Mouse (Mus musculus): Measurements from ENCODE around the gene Sec14l5.

Gene Sec14l5

DNA sequence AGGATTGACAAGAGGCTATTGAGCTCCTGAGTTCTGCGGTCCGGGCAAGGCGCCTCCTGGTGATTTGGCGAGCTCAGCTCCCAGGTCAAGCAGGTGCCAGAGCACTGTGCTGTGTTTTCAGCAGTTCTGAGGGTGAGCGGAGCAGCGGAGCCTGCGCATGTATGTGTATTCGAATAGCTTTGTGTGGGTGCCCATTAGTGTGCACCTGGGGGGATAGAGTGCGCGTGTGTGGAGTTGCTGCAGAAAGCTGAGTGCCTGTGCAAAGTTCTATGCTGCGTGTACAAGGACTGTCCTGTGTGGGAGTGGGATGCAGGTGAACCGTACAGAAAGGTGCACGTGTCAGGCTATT, at the start of gene Sec14l5:
TSS of gene Sec14l5 (plus strand) at position 73 of the 349 bp plus-strand sequence.
- no peak for DNase-seq (ENCODE audit: low spot score in 2 of 2)

DNA sequence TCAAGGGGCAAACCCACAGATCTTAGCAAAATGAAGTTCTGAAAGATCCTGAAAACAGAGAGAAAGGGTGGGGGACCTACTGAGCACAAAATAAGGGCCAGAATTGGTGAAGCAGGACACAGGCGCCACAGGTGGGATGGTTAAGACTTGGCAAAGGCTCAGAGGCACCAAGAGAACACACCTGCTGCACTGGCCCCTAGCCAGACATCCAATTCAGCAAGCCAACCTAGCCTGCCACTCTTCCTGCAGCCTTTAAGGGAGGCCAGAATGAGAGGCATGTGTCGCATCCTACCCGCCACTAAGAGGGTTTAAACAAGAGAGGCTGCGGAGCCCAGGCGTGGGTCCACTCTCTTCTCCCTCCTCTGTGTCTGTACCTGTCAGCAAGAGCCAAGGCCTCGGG, 45.9 kb upstream of the Sec14l5 start:
- no peak for DNase-seq (ENCODE audit: low spot score in 2 of 2)

DNA sequence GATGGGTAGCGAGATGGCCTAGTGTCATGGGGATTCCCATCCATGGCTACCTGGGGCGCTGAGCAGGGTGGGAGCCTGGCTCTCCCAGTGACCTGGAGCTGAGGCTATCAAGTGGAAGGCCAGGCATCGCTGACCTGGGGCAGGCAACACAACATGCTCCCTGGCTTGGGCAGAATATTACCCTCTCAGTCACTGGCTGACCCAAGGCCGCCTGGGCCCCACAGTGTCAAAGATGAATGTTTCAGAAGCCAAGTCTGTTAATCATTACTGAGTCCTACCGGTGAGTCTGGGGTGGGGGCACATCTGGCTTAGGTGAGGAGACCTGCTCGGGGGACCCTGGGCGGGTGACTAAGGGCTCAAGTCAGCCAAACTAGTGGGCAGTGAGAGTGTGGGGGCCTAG, 37.0 kb upstream of the Sec14l5 start:
- DNase-seq (ENCODE audit: low spot score in 2 of 2), result no peak

DNA sequence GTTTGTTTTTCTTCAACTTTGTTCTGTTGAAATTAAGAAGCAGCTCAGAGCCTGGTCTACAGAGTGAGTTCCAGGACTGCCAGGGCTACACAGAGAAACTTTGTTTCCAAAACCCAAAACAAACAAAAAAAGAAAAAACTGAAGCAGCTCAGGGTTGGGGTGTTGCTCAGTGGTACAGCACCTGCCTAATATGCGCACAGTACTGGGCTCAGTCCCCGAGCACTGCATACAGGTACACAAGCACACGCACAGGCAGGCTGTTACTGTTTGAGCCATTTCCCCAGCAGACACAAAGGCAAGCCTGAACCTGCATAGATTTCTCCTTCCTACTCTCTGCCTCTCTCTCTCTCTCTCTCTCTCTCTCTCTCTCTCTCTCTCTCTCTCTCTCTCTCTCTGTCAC, 35.9 kb upstream of the Sec14l5 start:
- no peak for DNase-seq (ENCODE audit: low spot score in 2 of 2)

DNA sequence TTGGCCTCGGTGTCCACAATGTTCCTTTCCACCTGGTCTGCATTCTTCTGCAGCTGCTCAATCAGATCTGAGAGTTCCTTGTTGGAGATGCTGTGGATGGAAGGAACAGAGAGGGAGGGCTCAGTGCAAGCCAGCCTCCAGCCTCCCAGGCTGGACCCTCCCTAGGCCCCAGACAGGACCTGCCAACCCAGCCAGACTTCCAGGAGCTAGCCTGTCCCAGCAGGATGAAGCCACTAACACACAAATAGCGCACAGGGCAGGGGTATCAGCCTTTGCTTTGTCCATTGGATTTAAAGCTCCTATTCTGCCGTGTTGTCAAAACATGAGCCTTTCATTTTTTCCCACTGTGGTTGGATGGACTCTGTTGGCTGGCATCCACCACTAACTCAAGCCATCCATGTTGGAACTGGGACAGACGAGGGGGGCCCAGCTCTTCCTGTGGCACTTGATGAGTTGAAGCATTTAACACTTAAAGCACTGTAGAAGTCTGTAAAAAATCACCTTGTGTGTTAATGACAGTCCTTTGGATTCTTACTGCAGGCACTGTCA, 33.8 kb upstream of the Sec14l5 start:
- no peak for DNase-seq (ENCODE audit: low spot score in 2 of 2)

DNA sequence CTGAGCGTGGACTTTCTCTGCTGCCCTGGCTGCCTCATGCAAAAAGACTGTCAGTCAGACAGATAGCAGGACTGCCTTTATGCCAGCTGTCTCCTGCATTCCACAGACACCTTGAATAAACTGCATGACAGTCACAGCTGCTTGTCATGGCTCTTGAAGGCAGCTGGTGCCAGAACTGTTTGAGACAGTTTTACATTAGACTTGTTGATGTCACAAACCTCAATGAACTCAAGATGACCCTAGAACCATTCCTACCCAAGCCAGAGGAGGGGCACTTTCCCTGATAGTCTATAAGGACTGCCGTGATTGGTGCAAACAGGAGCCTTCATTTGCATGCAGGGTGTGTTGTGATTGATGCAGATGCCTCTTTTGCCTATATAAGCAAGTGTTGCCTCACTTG, 33.3 kb upstream of the Sec14l5 start:
- DNase-seq (ENCODE audit: low spot score in 2 of 2), result no peak

DNA sequence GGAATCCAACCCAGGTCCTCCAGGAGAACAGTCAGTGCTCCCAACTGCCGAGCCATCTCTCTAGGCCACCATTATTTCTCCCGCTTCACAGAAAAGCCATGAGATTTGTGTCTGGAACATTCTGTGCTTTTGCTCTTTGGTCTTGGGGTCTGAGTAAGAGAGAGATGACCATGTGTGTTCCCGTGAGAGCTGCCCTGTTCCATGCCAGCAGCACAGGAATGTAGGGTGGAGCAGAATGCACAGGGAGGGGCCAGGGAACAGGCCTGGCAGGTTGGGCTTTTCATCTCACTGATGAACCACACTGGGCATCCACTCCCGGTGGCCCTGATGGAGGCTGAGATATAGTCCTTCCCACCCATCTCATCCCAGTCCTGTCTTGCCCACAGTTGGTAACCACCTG, 27.5 kb upstream of the Sec14l5 start:
- DNase-seq (ENCODE audit: low spot score in 2 of 2), result no peak

DNA sequence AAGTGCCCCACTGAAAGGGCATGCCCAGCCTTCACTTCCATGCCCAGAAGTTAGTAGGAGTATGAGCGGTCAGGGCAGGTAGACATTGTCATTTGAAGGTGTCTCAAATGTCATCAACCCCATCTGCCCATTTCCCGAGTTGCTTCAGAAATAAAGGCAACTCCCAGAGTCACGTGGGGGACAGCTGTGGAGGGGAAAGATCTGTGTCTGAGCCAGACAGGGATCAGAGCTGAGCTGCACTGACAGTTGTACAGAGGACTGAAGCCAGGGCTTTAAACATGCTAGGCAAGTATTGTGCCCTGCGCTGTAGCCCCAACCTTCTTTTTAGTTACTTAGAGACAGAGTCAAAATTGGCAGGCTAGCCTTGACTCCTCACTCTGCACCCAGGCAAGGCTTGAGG, 27.1 kb upstream of the Sec14l5 start:
- DNase-seq (ENCODE audit: low spot score in 2 of 2), result no peak

DNA sequence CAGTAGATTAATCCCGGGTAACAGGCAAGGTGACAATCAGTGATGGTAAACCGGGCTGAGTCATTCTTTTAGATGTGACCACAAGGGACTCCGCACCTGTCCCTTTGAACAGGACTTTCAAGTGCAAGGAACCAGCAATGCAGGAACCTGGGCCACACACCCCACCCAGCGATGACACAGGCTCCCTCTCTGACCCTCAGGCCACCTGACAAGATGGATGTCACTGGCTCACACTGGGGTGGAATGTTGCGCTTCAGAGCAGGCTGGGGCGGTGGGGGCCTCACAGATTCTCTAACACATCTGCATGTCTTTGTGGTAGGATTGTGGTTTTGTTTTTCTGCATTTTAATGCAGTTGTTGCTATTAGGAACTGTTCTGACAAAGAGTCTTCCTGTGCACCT, 23.4 kb upstream of the Sec14l5 start:
- DNase-seq (ENCODE audit: low spot score in 2 of 2), result no peak

DNA sequence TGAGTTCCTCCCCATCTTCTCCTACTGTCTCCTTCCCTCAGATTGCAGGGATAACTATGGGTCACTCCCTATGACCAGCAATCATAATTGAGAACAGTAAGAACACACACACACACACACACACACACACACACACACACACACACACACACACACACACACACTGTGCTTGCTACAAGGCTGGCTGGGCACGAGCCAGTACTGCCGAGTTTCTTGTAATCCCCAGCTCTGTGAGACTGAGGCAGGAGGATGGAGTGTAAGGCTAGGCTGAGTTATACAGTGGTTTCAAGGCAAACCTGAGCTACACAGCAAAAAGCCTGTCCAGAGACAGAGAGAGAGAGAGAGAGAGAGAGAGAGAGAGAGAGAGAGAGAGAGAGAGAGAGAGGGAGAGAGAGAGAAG, 16.7 kb upstream of the Sec14l5 start:
- DNase-seq (ENCODE audit: low spot score in 2 of 2), result no peak

DNA sequence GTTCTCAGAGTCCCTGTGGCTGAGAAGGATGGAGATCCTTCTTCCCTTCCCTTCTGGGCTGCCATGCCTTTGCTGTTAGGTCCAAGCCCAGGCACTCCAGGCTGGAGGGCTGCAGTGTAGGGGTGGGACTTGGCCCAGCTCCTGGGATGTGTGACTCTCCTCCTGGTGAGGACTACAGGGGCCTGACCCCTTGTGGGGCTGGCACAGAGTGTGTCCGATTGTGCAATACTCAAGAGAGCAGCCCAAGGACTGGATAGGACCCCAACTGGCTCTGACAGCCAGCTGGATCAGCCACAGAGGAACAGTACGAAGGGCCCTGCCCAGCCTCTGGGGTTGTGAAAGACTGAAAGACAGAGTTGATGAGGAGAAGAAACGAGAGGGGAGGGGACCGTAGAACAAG, 16.1 kb upstream of the Sec14l5 start:
- no peak for DNase-seq (ENCODE audit: low spot score in 2 of 2)

DNA sequence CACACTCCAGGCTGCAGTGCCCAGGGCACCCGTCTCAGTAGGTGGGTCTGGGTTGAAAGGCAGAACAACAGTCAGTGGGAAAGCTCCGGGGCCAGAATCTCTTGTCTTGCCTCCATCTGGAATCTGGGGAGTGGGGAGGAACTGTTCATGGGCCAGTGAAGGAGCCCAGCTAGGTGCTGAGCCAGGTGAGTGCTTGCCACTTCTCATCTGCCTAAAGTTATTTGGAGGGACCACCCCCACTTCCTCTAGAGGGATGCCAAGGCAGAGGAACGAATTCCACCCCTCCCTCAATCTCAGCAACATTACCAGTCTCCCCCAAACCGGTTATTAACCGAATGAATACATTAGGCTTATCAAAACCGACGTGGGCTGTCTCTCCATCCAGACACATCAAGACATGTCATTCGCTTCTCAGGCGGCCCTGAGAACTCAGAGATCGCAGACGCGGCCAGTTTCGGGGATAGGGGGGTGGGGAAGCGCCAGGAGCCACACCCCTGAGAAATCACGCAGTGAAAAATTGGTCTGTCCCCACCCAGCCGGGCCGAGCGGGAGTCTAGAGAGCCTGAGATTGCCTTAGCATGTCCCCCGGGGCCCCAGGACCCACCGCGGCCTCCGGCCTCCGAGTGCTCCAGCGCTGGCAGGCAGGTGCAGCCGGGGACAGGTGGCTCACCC, 15.5 kb upstream of the Sec14l5 start:
- no peak for DNase-seq (ENCODE audit: low spot score in 2 of 2)

DNA sequence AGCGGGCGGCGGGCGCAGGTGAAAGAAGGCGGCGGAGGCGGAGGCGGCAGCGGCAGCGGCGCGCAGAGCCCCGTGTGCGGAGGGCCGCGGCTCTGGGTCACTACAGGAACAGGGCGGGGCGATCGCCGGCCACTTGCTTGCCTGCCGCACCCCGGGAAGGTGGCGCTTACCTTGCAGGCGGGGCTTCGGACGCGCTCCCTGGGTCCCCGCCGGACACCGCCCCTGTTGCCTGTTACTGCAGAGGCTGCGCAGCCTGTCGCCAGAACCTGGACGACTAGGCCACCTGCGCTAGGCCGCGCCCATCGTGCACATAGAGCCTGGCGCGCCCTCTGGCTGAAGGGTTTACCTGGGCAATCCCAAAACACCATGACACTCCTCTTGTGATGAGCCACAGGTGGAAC, 14.5 kb upstream of the Sec14l5 start, which contains the start of gene Ppl:
TSS of gene Ppl (minus strand) at position 21 of the 401 bp plus-strand sequence.
- DNase-seq (ENCODE audit: low spot score in 2 of 2), result no peak

DNA sequence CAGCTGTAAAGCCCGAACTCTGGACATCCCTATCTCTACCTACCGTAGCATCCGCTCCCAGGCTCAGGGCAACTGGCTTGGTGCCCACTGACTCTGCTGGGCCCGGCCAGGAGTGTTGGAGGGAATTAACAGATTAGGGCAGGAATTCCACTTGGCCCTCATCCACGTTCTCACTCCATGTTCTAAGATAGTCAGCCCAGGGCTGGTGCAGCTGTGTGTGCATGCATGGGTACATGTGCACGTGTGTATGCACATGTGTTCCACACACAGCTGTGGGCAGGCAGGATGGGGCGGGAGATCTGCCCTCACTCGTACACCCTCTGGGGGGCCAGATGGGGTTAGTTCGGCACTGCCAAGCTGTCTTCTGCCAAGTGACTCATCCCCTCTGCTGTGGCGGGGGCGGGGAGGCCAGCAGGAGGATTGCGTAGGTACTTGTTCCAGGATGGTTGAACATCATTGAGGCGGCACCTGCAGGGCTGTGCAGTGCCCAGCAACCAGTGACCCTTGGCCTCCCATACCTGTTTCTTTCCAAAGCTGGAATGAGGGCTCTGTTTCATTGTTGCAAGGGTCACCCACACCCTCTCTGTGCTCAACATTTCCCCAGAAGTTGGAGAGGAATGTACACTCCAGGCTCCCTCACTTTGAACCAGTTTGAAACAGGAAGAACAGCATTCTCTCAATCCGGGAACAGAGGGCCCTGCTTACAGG, 12.1 kb upstream of the Sec14l5 start:
- no peak for DNase-seq (ENCODE audit: low spot score in 2 of 2)

DNA sequence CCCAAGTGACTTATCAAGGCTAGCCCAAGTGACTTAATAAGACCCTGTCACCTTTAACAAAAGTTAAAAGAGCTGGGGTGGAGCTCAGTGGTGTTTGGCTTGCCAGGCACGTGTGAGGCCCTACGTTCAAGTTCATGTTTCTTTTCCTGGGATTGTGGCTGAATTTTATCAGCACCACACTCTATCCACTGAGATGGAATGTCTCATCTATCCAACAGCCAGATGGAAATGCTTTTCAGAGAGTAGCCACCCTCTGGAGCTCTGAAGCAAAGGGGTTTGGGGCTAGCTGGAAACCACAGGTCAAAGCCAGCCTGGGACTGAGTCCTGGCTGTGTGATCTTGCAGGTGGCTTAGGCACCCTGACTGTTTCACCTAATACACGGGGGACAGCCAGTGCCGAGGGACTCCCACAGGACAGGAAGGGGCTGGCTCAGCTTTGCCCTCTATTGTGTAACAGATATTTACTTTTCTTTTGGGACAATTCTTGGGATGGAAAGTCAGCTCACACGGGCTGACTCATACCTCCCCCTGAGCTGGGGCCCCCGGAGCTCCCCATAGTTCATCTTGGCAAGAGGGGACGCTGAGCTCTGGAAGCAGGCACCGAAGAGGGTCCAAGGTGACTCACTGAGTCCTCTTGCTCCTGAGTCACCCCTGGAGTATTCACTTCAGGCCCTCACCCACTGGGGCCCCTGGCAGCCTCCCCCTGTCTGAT, 11.2 kb upstream of the Sec14l5 start:
- DNase-seq (ENCODE audit: low spot score in 2 of 2), result no peak

DNA sequence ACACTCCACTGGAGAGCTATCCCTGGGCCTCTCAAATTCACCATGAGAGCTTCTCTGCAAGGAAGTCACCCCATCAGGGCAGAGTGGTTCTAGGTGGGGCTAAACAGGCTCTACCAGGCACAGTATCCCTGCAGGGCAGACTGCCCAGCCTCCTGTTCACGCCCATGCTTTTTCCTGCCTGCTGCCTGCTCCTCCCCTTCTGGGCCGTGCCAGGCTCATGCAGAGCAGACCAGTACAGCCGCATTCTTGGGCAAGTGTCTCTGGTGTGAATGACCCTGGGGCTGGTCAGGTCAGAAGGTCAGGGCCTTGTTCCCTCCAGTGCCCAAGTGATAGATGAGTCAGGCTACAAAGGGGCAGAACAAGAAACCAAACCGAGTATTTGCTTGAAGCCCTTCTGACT, 10.4 kb upstream of the Sec14l5 start:
- DNase-seq (ENCODE audit: low spot score in 2 of 2), result no peak

DNA sequence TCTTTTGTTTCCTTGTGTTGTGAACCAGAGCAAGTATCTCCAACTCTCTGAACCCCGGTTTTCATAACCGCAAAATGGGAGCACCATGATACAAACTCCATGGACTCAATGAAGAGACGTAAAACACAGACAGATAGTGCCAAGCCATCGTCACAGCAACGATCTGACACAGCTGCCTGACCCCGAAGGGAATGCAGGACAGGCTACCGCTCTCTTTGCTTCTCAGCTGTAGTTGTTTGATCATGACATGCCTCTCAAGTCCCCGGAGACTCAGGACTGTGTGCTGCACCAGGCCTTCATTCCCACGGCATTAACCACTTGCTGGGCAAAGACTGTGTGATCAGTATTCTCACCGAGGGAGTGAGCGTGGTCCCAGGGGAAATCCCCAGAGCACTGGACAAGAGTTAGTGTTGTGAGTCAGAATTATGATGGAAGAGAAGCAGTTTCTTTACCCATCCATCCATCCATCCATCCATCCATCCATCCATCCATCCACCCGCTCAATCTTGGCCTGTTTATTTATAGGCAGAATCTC, 9.8 kb upstream of the Sec14l5 start:
- DNase-seq (ENCODE audit: low spot score in 2 of 2), result no peak

DNA sequence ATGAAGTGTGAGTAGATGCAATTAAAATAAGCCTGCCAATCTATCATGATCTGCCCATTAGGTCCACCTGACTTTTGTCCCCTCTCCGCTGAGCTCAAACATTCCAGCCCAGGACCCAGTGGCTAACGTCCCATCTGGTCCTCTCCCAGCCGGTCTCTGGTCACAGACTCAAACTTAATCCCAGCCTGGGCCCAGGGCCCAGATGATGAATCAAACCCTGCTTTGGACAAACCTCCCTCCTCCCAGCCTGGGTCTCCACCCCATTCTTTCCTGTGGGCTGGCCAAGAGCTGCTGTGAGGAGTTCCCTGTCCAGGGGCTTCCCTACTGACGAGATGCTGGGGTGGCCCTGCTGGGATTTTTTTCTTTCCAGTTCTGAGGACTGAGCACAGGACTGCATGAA, 7.2 kb upstream of the Sec14l5 start:
- DNase-seq (ENCODE audit: low spot score in 2 of 2), result no peak

DNA sequence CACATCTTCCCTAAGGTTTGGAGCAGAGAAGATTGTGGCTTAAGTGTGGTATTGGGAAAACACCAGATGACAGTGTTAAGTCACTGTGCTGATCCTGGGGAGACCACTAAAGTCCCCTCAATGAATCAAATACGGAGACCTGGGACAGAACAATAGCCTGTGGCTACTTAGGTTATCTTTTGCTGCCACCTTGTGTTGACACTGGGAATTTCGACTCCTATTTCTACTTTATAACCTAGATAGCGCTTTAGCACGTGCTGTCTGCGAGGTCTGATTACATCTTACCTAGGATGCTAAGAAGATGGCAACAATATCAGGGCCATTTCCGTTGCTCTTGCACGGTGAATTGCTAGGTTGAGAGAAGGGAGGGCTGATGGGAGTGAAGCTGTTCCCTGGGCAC, 1.3 kb upstream of the Sec14l5 start:
- peak; percentile 33 to 73 for DNase-seq (ENCODE audit: low spot score in 2 of 2)

DNA sequence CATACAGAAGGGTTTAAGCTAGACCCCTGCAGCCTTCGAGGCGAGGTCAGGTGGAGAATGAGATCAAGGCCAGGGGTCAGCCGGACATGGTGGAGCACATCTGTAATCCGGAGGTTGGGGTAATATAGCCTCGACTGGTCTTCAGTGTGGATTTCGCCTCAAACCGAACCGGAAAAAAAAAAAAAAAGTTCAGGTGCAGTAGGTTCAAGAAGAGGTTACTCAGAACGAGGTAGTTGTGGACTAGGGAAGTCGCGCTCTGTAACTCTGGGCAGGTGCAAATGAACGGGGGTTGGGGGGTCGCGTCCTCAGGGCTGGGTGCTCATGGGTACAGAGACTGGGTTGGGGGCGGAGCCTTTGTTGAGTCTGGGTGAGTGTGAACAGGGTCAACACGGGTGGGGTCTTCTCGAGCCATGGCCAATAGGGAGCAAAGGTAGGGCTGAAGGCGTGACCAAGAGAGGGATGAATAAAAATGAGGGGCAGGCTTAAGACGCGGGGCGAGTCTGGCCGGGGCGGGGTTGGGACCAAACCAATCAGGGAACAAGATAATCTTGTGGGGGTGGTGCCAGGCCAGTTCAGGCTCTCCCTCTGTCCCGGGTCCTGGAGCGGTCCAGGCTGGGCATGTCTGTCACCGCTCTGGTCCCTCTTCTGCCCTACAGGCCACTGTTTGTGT, 407 bp upstream of the Sec14l5 start:
- no peak for DNase-seq (ENCODE audit: low spot score in 2 of 2)

DNA sequence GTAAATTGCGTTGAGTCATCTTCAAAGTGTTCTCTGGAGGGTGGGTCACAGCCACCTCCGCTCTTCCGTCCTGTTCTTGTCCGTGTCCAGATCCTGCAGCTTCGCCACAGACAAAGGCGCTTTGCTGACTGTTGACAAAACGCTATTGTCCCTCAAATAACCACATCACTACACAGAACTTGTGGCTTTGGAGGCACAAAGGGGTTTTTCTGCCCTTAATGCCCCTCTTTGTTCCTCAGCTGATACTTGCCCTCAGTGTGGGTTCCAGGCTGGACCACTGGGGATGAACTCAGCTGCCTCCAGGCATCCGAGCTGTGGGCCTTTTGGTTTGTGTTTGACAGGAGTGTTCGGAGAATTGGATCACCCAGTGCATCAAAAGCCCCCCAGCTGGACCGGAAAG, 3.6 kb downstream of the Sec14l5 start:
- no peak for DNase-seq (ENCODE audit: low spot score in 2 of 2)

All from thymus, postnatal 10 days (tissue).